Mouse (Mus musculus): ENCODE data around the gene Sp140.
"Not testable (repeated sequence)": the region's sequence is repeated elsewhere in the genome, so short reads cannot be mapped to it uniquely, and the experiment has no call there.

DNA sequence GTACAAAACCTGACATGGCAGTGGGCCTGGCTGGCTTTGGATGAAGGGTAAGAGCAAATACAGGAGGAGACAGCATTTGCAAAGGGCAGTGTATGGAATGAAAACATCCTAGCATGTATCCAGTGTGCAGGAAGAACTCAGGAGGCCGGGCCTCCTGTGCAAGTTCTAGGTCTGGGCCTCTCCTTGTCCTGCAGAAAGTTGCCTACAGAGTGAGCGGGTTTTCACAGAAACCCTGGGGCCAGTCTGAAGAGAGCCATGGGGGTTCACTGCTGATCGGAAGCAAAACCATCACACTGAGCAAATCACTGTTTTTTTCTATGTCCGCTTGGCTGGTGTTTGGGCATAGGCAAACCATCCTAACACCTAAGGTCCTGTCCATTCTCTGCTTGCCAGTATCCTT is 38.0 kb downstream of the Sp140 start:
- not testable (repeated sequence) for TF ChIP-seq POLR2A (IDR thresholded peaks at IDR 0.05; ENCODE audit: insufficient read depth, low read depth, low read length); EP300 (IDR thresholded peaks at IDR 0.05; ENCODE audit: insufficient read depth, low read depth, low read length); CTCF (IDR thresholded peaks at IDR 0.05)

Data from heart, adult 2 months (tissue).